10 mouse cellular contexts compared by ENCODE assay signal in genomic region chr2:4509739-4510138, GRCm38 (mm10).
DNase-seq lines count a peak whose midpoint lies in the region; ATAC-seq and TF ChIP-seq lines count a peak whose summit lies in the region.
"Had no signal": no experiment of that assay in that cellular context is flagged by ENCODE, and none has a peak within 500 bp of the region (broad histone marks: within the 10 kb centered on the region; RNA-seq: fewer than 3 reads in every experiment).

No protein-coding gene starts in this region.

- H3K9ac ChIP-seq in midbrain, embryonic 16.5 days (ENCODE audit: low read depth, low read length): no peak overlapping the region
- no peak overlapping the region for H3K9ac ChIP-seq in midbrain, embryonic 14.5 days (replicated peaks; ENCODE audit: low read length)
- no peak overlapping the region for H3K9ac ChIP-seq in stomach, postnatal 0 days (ENCODE audit: low read length)

- no peaks in the 10 kb centered on the region for H3K9me3 ChIP-seq in midbrain, embryonic 16.5 days (replicated peaks; ENCODE audit: control insufficient read depth, low read length, poor library complexity, severe bottlenecking)
- H3K9me3 ChIP-seq in midbrain, embryonic 14.5 days (ENCODE audit: control insufficient read depth, low read length): no peaks in the 10 kb centered on the region
- no peaks in the 10 kb centered on the region for H3K9me3 ChIP-seq in stomach, postnatal 0 days (ENCODE audit: control insufficient read depth, low read length)
- H3K9me3 ChIP-seq: megakaryocyte, embryonic 14.5 days had no signal

- no peak for TF ChIP-seq CTCF in stomach, postnatal 0 days (IDR thresholded peaks at IDR 0.05; ENCODE audit: low read depth)

- peaks cover 13% of the 10 kb centered on the region for H3K4me1 ChIP-seq in midbrain, embryonic 16.5 days (ENCODE audit: control insufficient read depth, insufficient read depth, low read length)
- 0 out of 2 replicates have a peak, but pooled peaks cover 2% of the 10 kb centered on the region for H3K4me1 ChIP-seq in midbrain, embryonic 14.5 days (ENCODE audit: control insufficient read depth, insufficient read depth, low read length)
- H3K4me1 ChIP-seq in stomach, postnatal 0 days (replicated peaks; ENCODE audit: control insufficient read depth, insufficient read depth): no peaks in the 10 kb centered on the region; the same call in 1 of the 2 replicates

- TF ChIP-seq EP300 in stomach, postnatal 0 days (optimal IDR thresholded peaks at IDR 0.05): no peak

- ATAC-seq in midbrain, embryonic 16.5 days: peak; percentile 36; the same call in 1 of the 2 replicates
- ATAC-seq in midbrain, embryonic 14.5 days (ENCODE audit: low FRiP score, low TSS enrichment): no peak
- ATAC-seq in stomach, postnatal 0 days (ENCODE audit: low FRiP score, low TSS enrichment): peak; percentile 48; the same call in 1 of the 2 replicates

- peak; percentile 90 for DNase-seq in heart, adult 11 months
- no peak for DNase-seq in heart, postnatal 10 days
- DNase-seq in midbrain, embryonic 14.5 days: no peak
- peak; percentile 18 to 48 for DNase-seq in kidney, postnatal 36 days
- no peak for DNase-seq in stomach, postnatal 0 days (ENCODE audit: low spot score)
- DNase-seq in Muller cell, postnatal 12 days (ENCODE audit: inconsistent ontology term): no peak
- DNase-seq in embryo, embryonic 9.5 days (ENCODE audit: extremely low spot score): no peak
- DNase-seq: cerebellum, adult 11 months had no signal

- no peaks in the 10 kb centered on the region for H3K27me3 ChIP-seq in midbrain, embryonic 16.5 days (ENCODE audit: control insufficient read depth, insufficient read depth, low read depth, low read length)
- H3K27me3 ChIP-seq in midbrain, embryonic 14.5 days (ENCODE audit: control insufficient read depth, insufficient read depth, low read length): no peaks in the 10 kb centered on the region
- H3K27me3 ChIP-seq in stomach, postnatal 0 days (ENCODE audit: control insufficient read depth, insufficient read depth, low read length): no peaks in the 10 kb centered on the region

- no peak overlapping the region; the same call in 1 of the 2 replicates for H3K27ac ChIP-seq in midbrain, embryonic 16.5 days (ENCODE audit: low read length)
- no peak overlapping the region for H3K27ac ChIP-seq in midbrain, embryonic 14.5 days (replicated peaks; ENCODE audit: low read depth, low read length)
- H3K27ac ChIP-seq in stomach, postnatal 0 days (replicated peaks): 0 out of 2 replicates have a peak overlapping the region, but pooled peaks have one; percentile 1

- no peak overlapping the region for H3K4me3 ChIP-seq in midbrain, embryonic 16.5 days (ENCODE audit: low read depth, low read length)
- H3K4me3 ChIP-seq in midbrain, embryonic 14.5 days (replicated peaks; ENCODE audit: low read depth, low read length): no peak overlapping the region
- no peak overlapping the region for H3K4me3 ChIP-seq in stomach, postnatal 0 days (ENCODE audit: low read depth, low read length)
- H3K4me3 ChIP-seq: megakaryocyte, embryonic 14.5 days had no signal

- 0 out of 2 replicates have a peak, but pooled peaks cover 3% of the 10 kb centered on the region for H3K36me3 ChIP-seq in midbrain, embryonic 16.5 days (ENCODE audit: control insufficient read depth, insufficient read depth, low read length)
- peaks cover 11% of the 10 kb centered on the region; the same call in 1 of the 2 replicates for H3K36me3 ChIP-seq in midbrain, embryonic 14.5 days (ENCODE audit: control insufficient read depth, insufficient read depth, low read length)
- H3K36me3 ChIP-seq in stomach, postnatal 0 days (ENCODE audit: control insufficient read depth, insufficient read depth, low read length): no peaks in the 10 kb centered on the region

- intact Hi-C loops in heart, postnatal 10 days (cut with DNase I): loop anchor here (10.0 kb wide), 1 partner anchor 205 kb away; the partner anchor contains the start of gene Bend7

- 55% methylated on average over 5 of the region's 5 CpGs for WGBS in midbrain, embryonic 16.5 days
- WGBS in midbrain, embryonic 14.5 days: 53% methylated on average over 5 of the region's 5 CpGs
- 31% methylated on average over 5 of the region's 5 CpGs for WGBS in stomach, postnatal 0 days

- H3K4me2 ChIP-seq in midbrain, embryonic 16.5 days (ENCODE audit: low read length): no peak overlapping the region
- H3K4me2 ChIP-seq in midbrain, embryonic 14.5 days (ENCODE audit: low read length): no peak overlapping the region
- H3K4me2 ChIP-seq in stomach, postnatal 0 days (replicated peaks; ENCODE audit: low read depth): no peak overlapping the region

Comparison
In these comparisons a context has a peak if more than half of its experiments do, and no peak if none do; other contexts are left out.
1. DNase-seq: peak in heart, adult 11 months (single experiment) and kidney, postnatal 36 days (2 of 2); none in heart, postnatal 10 days (0 of 2), midbrain, embryonic 14.5 days (single experiment), stomach, postnatal 0 days (single experiment), Muller cell, postnatal 12 days (single experiment) and embryo, embryonic 9.5 days (single experiment).